Mouse (Mus musculus) stomach, embryonic 15.5 days (tissue): ENCODE measurements around the gene Samm50. TPM values are rescaled to one million over a fixed set of nuclear protein-coding genes. Genes with fewer than 3 reads are reported as not detected.
A peak's percentile ranks its signal among the peaks of the same experiment; 100 is the strongest.

Source experiments
- ATAC-seq: fragments of 200-750 bp; cut with Nextera tagmentation; 2 replicates; pipeline ENCODE4 v1.8.0; 2017; ENCODE audit warnings: low read depth, moderate number of reproducible peaks, moderate TSS enrichment; ENCODE audit not compliant: insufficient read depth, low FRiP score
- H3K27ac ChIP-seq: fragments of 300-500 bp; sonication (generic); 2 replicates; pipeline ENCODE4 v1.5.1; 2015; ENCODE audit warnings: mild to moderate bottlenecking, inconsistent platforms
- H3K27me3 ChIP-seq: fragments of 300-500 bp; sonication (generic); replicated peaks from 2 replicates; pipeline ENCODE4 v1.6.1; 2015; ENCODE audit warnings: inconsistent platforms
- H3K36me3 ChIP-seq: fragments of 300-500 bp; sonication (generic); 2 replicates; pipeline ENCODE4 v1.6.1; 2015; ENCODE audit warnings: inconsistent platforms
- H3K4me1 ChIP-seq: fragments of 300-500 bp; sonication (generic); 2 replicates; pipeline ENCODE4 v1.6.1; 2015; ENCODE audit warnings: inconsistent platforms
- H3K4me2 ChIP-seq: fragments of 300-500 bp; sonication (generic); 2 replicates; pipeline ENCODE4 v1.6.1; 2015; ENCODE audit warnings: mild to moderate bottlenecking, inconsistent platforms
- H3K4me3 ChIP-seq: fragments of 300-500 bp; sonication (generic); replicated peaks from 2 replicates; pipeline ENCODE4 v1.5.1; 2015; ENCODE audit warnings: inconsistent platforms
- H3K9ac ChIP-seq: fragments of 300-500 bp; sonication (generic); 2 replicates; pipeline ENCODE4 v1.6.1; 2015; ENCODE audit warnings: inconsistent platforms
- H3K9me3 ChIP-seq: fragments of 300-500 bp; sonication (generic); 2 replicates; pipeline ENCODE4 v1.6.1; 2016; ENCODE audit warnings: inconsistent platforms
- WGBS: fragments of 180-500 bp; shearing (Covaris S2); methylation state at CpG from one replicate; pipeline ENCODE4 v1.1.7; 2015; 5-methylcytosine and 5-hydroxymethylcytosine counted together
- polyA plus RNA-seq: library from polyadenylated mRNA; unstranded; fragments of >200 nt; fragmentation: Nextera tagmentation; extraction: Ambion mirVana; gene quantifications from 2 replicates; pipeline ENCODE4 v1.2.1, GENCODE M21; 2015

The Samm50 gene
- polyA plus RNA-seq, 1 experiment from 2014 or later: 103 TPM

DNA sequence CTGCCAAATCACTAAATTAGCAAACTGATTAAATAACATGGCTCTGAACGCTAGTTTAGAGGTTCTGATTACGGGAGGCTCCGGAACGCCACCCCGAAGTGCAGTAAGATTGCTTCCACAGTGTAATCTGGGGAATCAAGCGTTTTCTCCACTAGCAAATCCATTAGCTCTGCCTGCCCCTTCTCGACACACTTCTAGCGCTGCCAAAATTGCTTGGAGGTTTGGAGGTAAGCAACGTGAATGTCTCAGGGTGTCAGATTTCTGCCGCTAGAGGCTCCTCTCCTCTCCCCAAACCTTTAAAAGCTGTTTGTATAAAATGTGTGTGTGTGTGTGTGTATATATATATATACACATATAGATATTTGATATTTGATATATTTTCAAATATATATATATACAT lies 32.7 kb downstream of the Samm50 start:
- 38% methylated on average over 10 of the region's 10 CpGs for WGBS
- Histone ChIP-seq H3K4me3 (no peak overlapping the region), H3K27me3 (no peaks in the 10 kb centered on the region), H3K4me2 (no peak overlapping the region), H3K36me3 (no peaks in the 10 kb centered on the region), H3K9me3 (no peaks in the 10 kb centered on the region), H3K9ac (no peak overlapping the region), H3K4me1 (no peaks in the 10 kb centered on the region), H3K27ac (no peak overlapping the region)
- no peak for ATAC-seq

DNA sequence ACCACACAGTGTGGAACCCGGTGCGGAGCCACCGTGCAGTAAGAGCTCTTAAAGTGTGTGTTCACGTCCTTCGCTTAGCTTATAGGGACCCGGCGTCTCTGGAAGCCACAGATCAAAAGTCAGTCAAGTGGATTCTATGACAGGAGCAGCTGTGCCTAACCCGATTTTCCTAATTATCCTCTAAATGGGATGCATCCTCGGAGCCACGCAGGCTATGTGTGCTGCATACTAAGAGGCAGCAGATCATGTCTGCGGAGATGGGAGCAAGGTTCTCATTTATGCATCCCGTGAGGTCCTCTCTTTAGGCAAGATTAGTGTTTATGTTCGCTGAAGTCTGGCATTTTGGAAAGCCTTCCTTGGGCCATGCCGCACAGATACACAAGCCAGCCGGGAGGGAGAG lies 34.9 kb downstream of the Samm50 start:
- Histone ChIP-seq H3K27ac (no peak overlapping the region), H3K27me3 (peaks cover 5% of the 10 kb centered on the region; the same call in 1 of the 2 replicates), H3K4me2 (no peak overlapping the region), H3K4me1 (peaks cover 13% of the 10 kb centered on the region), H3K4me3 (no peak overlapping the region), H3K36me3 (no peaks in the 10 kb centered on the region), H3K9me3 (no peaks in the 10 kb centered on the region), H3K9ac (no peak overlapping the region)
- no peak for ATAC-seq
- WGBS: 82% methylated on average over 15 of the region's 15 CpGs

DNA sequence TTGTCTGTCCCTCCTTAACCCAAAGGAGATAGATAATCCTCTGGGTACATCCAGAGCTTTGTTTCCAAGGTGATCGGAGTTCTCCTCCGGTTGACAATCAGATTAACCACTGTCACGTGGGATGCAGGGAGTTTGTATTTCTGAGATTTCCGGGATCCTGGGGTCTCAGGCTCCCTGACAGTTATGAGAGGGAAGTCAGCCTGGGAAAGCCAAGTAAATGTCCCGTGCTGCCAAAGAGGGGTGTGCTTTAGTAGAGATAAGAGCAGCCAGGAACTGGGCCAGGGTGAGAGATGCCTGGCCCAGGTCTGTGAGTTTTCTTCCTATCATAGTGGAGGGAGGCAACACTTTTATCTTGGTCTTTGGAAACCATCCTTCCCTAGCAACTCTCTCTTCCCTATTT lies 38.6 kb downstream of the Samm50 start:
- Histone ChIP-seq H3K4me1 (peaks cover 21% of the 10 kb centered on the region), H3K9me3 (no peaks in the 10 kb centered on the region), H3K9ac (no peak overlapping the region), H3K4me2 (peak overlapping the region; percentile 93), H3K4me3 (no peak overlapping the region), H3K36me3 (no peaks in the 10 kb centered on the region), H3K27me3 (peaks cover 5% of the 10 kb centered on the region; the same call in 1 of the 2 replicates), H3K27ac (peak overlapping the region; percentile 48; the same call in 1 of the 2 replicates)
- ATAC-seq: peak; percentile 56; the same call in 1 of the 2 replicates
- WGBS: 21% methylated on average over 5 of the region's 5 CpGs

DNA sequence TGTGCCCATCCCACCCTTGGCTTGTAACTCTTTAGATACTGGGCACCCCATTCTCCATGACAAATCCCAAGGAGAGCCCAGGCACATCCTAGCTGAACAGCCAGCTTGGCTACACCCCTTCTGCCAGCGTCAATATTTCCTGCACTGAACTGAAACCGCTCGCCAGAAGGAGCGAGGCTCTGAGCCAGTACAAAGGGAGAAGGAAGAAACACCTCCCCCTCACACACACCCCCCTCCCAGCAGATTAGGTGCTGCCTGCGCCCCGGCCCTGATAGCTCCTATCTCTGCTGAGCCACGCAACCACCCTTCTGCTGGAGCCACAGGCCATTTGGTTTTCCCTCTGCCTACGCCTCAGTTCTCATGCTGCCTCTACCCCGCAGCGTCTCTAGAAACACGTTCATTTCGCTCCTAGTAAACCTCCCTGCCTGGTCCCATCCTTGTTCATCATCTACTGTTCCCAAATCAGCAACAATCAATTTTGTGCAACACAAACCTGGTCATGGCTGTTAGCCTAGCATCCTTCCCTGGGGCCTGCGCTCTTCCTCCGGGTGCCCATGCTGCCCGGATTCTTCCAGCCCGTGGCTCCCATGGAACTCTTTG lies 39.2 kb downstream of the Samm50 start:
- H3K9ac ChIP-seq: no peak overlapping the region
- peak; percentile 77 for ATAC-seq

DNA sequence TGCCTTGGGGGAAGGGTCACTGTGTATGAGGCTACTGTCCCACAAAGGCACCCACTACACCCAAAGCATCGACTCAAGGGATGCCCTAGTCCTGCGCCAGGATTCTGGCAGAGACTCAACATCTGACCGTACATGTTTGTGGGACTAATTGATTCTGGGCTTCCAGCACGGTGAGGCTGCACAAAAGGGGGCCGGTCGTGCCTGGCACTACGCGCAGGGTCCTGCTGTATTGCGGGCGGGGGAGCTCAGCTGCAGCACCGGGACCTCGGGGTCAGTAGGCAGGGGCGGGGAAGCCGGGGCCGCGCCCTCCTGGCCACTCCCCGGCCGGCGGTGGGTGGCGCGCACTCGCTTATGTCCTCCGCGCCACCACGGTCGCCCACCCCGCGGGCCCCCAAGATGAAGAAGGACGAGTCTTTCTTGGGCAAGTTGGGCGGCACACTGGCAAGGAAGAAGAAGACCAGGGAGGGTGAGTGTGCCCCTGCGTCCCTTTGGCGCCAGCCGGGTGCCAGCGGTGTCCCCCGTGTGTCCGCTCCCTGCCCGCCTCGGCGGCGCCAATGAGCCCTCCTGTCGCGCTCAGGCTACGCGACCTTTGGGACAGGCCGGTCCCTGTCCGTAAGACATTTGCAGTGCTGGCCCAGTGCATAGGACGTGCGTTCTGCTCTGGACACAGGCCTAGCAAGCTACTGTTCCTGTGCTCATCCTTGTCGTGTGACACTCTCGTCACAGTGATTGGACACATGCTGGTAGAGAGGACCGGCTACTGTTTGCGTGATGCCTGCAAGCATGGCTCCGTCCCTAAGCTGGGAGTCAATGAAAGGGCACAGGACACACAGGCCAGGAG lies 39.9 kb downstream of the Samm50 start, which contains the start of gene Parvb:
TSS of gene Parvb (plus strand) at position 323 of the 841 bp plus-strand sequence.
- Histone ChIP-seq H3K27ac (peak within 1 kb of the TSS; percentile 48), H3K4me1 (peaks cover 21% of the 10 kb centered on the region), H3K36me3 (no peaks in the 10 kb centered on the region), H3K4me3 (peak within 1 kb of the TSS; percentile 51), H3K27me3 (peaks cover 5% of the 10 kb centered on the region; the same call in 1 of the 2 replicates), H3K9ac (peak within 1 kb of the TSS; percentile 10; the same call in 1 of the 2 replicates), H3K9me3 (no peaks in the 10 kb centered on the region), H3K4me2 (peak within 1 kb of the TSS; percentile 93)
- peak; percentile 74 for ATAC-seq
- 1% methylated on average over 53 of the region's 53 CpGs for WGBS

More for the DNA sequence above, 39.2 kb downstream of the Samm50 start:
- Histone ChIP-seq H3K27ac (peak overlapping the region; percentile 48; the same call in 1 of the 2 replicates), H3K9me3 (no peaks in the 10 kb centered on the region), H3K27me3 (peaks cover 5% of the 10 kb centered on the region; the same call in 1 of the 2 replicates), H3K4me1 (peaks cover 21% of the 10 kb centered on the region), H3K36me3 (no peaks in the 10 kb centered on the region), H3K4me2 (peak overlapping the region; percentile 93), H3K4me3 (peak overlapping the region; percentile 51)
- WGBS: 10% methylated on average over 16 of the region's 16 CpGs

DNA sequence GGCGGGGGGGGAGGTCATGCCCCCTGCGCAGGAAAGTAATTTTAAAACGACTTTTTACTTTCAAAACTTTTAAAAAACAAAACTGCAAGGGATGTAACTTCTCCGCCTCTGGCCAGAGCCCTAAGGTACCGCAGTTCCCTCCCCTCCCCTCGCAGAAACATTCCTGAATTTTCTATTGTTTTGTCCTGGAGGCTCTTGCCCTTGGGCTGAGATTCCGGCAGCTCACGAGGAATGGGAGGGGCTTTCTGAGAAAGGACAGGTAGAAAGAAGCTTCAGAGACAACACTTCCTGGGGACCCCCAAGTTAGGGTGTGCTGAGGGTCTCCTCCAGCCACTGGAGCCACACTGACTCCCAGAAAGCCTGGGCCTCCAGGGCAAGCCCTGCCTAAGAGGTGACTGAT lies 40.6 kb downstream of the Samm50 start:
- WGBS: 26% methylated on average over 8 of the region's 8 CpGs
- Histone ChIP-seq H3K36me3 (no peaks in the 10 kb centered on the region), H3K4me3 (peak overlapping the region; percentile 51), H3K4me1 (peaks cover 21% of the 10 kb centered on the region), H3K27ac (0 out of 2 replicates have a peak overlapping the region, but pooled peaks have one; percentile 48), H3K9ac (no peak overlapping the region), H3K4me2 (peak overlapping the region; percentile 93), H3K9me3 (no peaks in the 10 kb centered on the region), H3K27me3 (peaks cover 5% of the 10 kb centered on the region; the same call in 1 of the 2 replicates)
- no peak for ATAC-seq

DNA sequence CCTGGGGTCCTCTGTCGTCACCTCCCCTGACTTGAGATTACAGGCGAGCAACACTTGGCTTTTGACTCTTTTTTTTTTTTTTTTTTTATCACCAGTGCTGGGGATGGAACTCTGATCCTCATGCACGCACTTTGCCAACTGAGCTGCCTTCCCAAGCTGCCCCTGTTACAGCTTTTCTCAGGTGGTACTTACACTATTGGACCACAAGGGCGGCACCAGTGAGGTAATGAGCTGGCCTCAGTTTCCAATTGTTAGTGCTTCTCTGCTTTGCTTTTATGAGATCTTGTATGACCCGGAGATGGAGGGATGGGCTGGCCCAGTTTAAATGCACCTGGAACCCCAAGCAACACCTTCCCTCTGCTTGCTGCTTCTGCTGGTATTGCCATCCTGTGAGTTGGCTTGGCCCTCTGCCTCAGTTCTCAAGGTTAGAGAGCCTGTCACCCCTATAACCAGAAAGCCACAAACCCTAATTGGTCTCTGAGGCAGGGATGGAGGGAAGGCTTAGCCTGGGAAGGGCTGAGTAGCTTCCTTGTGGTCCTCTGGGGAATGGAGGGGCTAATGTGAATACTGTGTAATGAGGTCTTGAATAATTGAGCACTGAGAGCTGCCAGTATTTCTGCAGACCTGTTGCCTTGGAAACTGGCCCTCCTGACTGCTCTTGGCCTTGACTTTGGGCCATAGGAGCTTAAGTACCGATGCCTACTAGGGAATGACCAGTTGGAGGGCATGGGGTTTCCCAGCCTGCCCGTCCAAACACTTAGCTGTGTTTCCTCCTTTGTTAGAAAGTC lies 42.9 kb downstream of the Samm50 start:
- H3K9me3 ChIP-seq: no peaks in the 10 kb centered on the region
- H3K4me2 ChIP-seq: no peak overlapping the region
- H3K4me3 ChIP-seq: no peak overlapping the region
- no peak overlapping the region for H3K9ac ChIP-seq
- 84% methylated on average over 7 of the region's 7 CpGs for WGBS
- H3K4me1 ChIP-seq: peaks cover 33% of the 10 kb centered on the region
- no peaks in the 10 kb centered on the region for H3K36me3 ChIP-seq
- H3K27me3 ChIP-seq: peaks cover 5% of the 10 kb centered on the region; the same call in 1 of the 2 replicates
- ATAC-seq: no peak
- no peak overlapping the region for H3K27ac ChIP-seq

DNA sequence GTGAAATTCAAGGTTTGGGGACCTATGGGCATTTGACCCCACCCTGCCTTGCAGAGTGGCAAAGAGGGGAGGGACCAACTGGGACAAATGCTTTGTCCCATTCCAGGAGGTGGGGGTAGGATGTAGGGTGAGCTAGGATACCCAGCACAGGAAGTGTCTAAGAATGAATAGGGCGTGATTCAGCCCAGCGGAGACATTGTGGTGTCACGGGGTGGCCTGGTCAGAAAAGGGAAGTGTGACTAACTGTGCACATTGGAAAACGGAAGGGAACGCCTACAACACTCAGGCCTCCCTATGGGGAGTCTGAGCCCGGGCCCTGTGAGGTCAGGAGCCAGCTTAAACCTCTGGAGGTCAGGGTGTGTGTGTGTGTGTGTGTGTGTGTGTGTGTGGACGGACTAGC lies 43.6 kb downstream of the Samm50 start:
- peak; percentile 7; the same call in 1 of the 2 replicates for ATAC-seq

DNA sequence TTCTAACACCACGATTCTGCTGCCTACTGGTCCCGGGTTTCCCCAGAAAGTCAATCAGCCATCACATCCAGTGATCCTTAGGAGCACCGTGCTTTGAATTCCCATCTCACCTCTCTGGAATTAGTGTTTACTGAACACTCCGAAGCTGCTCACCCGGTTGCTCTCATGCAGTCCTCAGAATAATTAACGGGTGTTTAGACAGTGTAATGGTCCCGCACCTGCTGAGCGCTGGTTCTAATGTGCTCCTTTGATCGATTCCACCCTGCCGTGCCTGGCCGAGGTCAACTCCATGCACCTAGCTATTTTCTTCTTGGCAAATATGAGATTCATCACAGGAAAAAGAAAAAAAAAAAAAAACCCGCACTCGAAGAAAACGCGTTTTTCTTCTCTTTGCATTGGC lies 46.5 kb downstream of the Samm50 start:
- 20% methylated on average over 15 of the region's 15 CpGs for WGBS
- Histone ChIP-seq H3K9me3 (no peaks in the 10 kb centered on the region), H3K27ac (no peak overlapping the region), H3K4me1 (peaks cover 12% of the 10 kb centered on the region), H3K36me3 (no peaks in the 10 kb centered on the region), H3K4me3 (0 out of 2 replicates have a peak overlapping the region, but pooled peaks have one; percentile 3), H3K27me3 (no peaks in the 10 kb centered on the region), H3K9ac (no peak overlapping the region), H3K4me2 (peak overlapping the region; percentile 37)
- no peak for ATAC-seq

More for the DNA sequence above, 43.6 kb downstream of the Samm50 start:
- H3K9me3 ChIP-seq: no peaks in the 10 kb centered on the region
- no peak overlapping the region for H3K9ac ChIP-seq
- WGBS: 77% methylated on average over 7 of the region's 7 CpGs
- no peak overlapping the region for H3K4me3 ChIP-seq
- peaks cover 5% of the 10 kb centered on the region; the same call in 1 of the 2 replicates for H3K27me3 ChIP-seq
- no peaks in the 10 kb centered on the region for H3K36me3 ChIP-seq
- peaks cover 33% of the 10 kb centered on the region for H3K4me1 ChIP-seq
- H3K27ac ChIP-seq: no peak overlapping the region
- H3K4me2 ChIP-seq: no peak overlapping the region

DNA sequence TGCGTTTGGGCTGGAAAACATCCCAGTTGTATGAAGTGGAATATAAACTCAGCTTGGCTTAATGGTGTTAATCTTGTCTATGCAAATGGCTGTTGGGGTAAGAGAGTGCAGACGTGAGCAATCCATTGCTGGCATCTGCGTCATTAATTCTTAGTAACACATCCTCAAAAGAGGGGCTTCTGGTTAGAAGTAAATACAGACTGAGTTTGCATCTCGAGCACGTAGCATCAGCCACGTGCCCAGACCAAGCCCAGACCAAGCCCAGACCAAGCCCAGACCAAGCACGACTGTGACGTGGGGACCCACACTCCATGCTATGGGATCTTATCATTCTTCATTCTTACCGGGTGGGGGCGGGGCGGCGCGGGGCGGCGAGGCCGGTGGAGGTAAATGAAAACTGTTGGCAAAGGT lies 47.0 kb downstream of the Samm50 start:
- Histone ChIP-seq H3K9me3 (no peaks in the 10 kb centered on the region), H3K4me1 (peaks cover 12% of the 10 kb centered on the region), H3K36me3 (no peaks in the 10 kb centered on the region), H3K4me2 (peak overlapping the region; percentile 37), H3K27ac (no peak overlapping the region), H3K4me3 (0 out of 2 replicates have a peak overlapping the region, but pooled peaks have one; percentile 3), H3K27me3 (no peaks in the 10 kb centered on the region), H3K9ac (no peak overlapping the region)
- ATAC-seq: peak; percentile 53; the same call in 1 of the 2 replicates
- 15% methylated on average over 16 of the region's 16 CpGs for WGBS

DNA sequence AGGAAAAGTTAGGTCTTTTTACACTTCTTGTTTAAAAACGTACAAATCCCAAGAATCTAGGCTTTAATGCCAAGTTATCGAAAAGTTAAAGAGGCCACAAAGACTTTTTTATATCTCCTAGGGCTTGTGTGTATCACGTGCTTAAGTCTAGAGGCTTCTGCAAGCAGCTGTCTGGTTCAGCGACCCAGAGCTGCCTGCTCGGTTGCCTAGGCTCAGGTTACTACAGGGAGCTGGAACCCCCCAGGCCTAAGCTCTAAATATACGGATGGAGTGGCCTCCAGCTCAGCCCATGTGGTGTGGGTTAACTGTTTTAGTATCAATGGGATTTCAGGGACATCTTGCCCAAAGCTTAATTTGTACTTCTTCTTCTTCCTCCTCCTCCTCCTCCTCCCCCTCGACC lies 49.5 kb downstream of the Samm50 start:
- no peak for ATAC-seq

More for the DNA sequence above, 49.5 kb downstream of the Samm50 start:
- 46% methylated on average over 7 of the region's 7 CpGs for WGBS
- no peak overlapping the region for H3K4me3 ChIP-seq
- H3K4me1 ChIP-seq: peaks cover 12% of the 10 kb centered on the region
- H3K9me3 ChIP-seq: no peaks in the 10 kb centered on the region
- H3K4me2 ChIP-seq: no peak overlapping the region
- H3K36me3 ChIP-seq: no peaks in the 10 kb centered on the region
- H3K27me3 ChIP-seq: no peaks in the 10 kb centered on the region
- no peak overlapping the region for H3K27ac ChIP-seq
- no peak overlapping the region for H3K9ac ChIP-seq
